Mouse (Mus musculus) adrenal gland, adult 18-20 months (tissue): ENCODE measurements around the gene Itpk1. TPM values are rescaled to one million over a fixed set of nuclear protein-coding genes. Genes with fewer than 3 reads are reported as not detected.

ENCODE experiments used
- microRNA-seq, 2 experiments: library from miRNA; unstranded; fragments of <30 nt; microRNA quantifications; one replicate each; pipeline ENCODE4 v1.2.0; 2021; ENCODE audit warnings: borderline number of aligned reads in 2 of 2
- total RNA-seq, 2 experiments: library from RNA; stranded (reverse); gene quantifications; 1 replicate in 1 of 2; 2 replicates in 1 of 2; pipeline ENCODE4 v1.2.3; 2021

Gene Itpk1
- total RNA-seq, 2 experiments from 2014 or later, result 49.7 to 156 TPM

Small RNA genes within 50 kb of the gene (microRNA-seq; reads per million reads assigned to microRNA genes)
- gene Mir1936, result 0.47 to 1.2 reads per million in 2 experiments

Other genes with a start within 250 kb of the Itpk1 start
- 10 to 100 TPM; 31.3 to 40.2 TPM for gene Golga5, start 235.8 kb downstream of the Itpk1 start, total RNA-seq
- gene Chga, start 150.0 kb downstream of the Itpk1 start, total RNA-seq, result 1,000 to 10,000 TPM; 1,717 to 1,814 TPM
- 10 to 100 TPM in 1 of 2 experiments, 1 to 10 TPM in 1; 7.5 to 11.0 TPM for gene Moap1, start 38.7 kb upstream of the Itpk1 start, total RNA-seq
- 10 to 100 TPM in 1 of 2 experiments, 1 to 10 TPM in 1; 8.0 to 10.5 TPM for gene Tmem251, start 38.8 kb upstream of the Itpk1 start, total RNA-seq
- gene Gm28051, start 52.8 kb upstream of the Itpk1 start, total RNA-seq, result not detected
- 10 to 100 TPM; 15.8 to 20.9 TPM for gene Gon7, start 52.9 kb upstream of the Itpk1 start, total RNA-seq
- 10 to 100 TPM; 32.6 to 33.2 TPM for gene Ubr7, start 53.0 kb upstream of the Itpk1 start, total RNA-seq
- 1 to 10 TPM; 6.2 to 6.3 TPM for gene Gm20604, start 53.7 kb upstream of the Itpk1 start, total RNA-seq
- gene Btbd7, start 173.5 kb upstream of the Itpk1 start, total RNA-seq, result 10 to 100 TPM; 33.9 to 43.5 TPM
- not detected for gene Cox8c, start 194.4 kb upstream of the Itpk1 start, total RNA-seq
- gene Unc79, start 243.9 kb upstream of the Itpk1 start, total RNA-seq, result 1 to 10 TPM; 4.5 to 5.6 TPM